Mouse (Mus musculus): Measurements from ENCODE around the gene D330020A13Rik. TPM values are rescaled to one million over a fixed set of nuclear protein-coding genes. Genes with fewer than 3 reads are reported as not detected.

Gene D330020A13Rik
- polyA plus RNA-seq, 1 experiment from 2014 or later: 0.20 TPM

- Histone ChIP-seq H3K36me3 (ENCODE audit: control insufficient read depth, insufficient read depth, low read length) (no peaks in the 10 kb centered on the region), H3K9ac (replicated peaks; ENCODE audit: low read length) (no peak overlapping the region), H3K4me1 (ENCODE audit: control insufficient read depth, insufficient read depth, low read length) (no peaks in the 10 kb centered on the region), H3K27ac (replicated peaks; ENCODE audit: low read depth, low read length) (no peak overlapping the region), H3K27me3 (ENCODE audit: control insufficient read depth, insufficient read depth, low read length) (no peaks in the 10 kb centered on the region), H3K9me3 (ENCODE audit: control insufficient read depth, low read length) (no peaks in the 10 kb centered on the region), H3K4me3 (replicated peaks; ENCODE audit: low read depth, low read length) (no peak overlapping the region), H3K4me2 (ENCODE audit: low read length) (no peak overlapping the region)
- WGBS: 29% methylated on average over 9 of the region's 9 CpGs
- ATAC-seq (ENCODE audit: low FRiP score, low TSS enrichment) (no peak), DNase-seq (no peak)
Observed at GRCm38 (mm10) chr6:120259481-120259880, 34.7 kb upstream of the D330020A13Rik start.

DNA sequence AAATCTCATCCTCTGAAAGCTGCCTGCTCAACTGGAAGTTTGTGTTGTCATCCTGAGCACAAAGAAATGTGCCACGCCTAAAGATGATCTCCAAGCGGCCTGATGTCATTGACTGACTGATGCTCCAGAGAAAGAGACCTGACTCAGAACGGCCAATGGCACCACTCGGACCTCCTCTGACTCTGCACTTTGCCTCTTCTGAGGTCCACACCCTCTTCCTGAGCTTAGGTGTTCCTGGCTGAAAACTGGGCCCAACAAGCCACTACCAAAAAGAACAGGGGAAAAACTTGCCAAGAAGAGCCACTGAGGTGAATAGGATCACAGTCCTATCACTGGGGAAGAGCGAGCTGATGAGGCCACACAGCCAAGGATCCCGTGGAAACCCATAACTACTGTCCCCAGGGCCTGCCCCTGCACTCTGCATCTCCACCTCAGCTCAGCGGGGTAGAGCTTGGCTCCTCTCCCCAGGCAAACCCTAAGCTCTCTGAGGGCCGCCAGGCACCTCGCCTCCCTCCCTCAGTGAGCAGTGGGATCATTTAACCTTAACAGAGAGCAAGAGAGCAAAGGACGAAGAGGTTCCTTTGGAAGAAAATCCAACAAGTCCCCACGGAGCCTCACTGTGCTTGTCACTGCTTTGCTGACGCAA, 31.2 kb upstream of the D330020A13Rik start:
- ATAC-seq (ENCODE audit: low FRiP score, low TSS enrichment) (no peak), DNase-seq (no peak)
- 54% methylated on average over 12 of the region's 12 CpGs for WGBS
- Histone ChIP-seq H3K36me3 (ENCODE audit: control insufficient read depth, insufficient read depth, low read length) (no peaks in the 10 kb centered on the region), H3K4me3 (replicated peaks; ENCODE audit: low read depth, low read length) (no peak overlapping the region), H3K9me3 (ENCODE audit: control insufficient read depth, low read length) (no peaks in the 10 kb centered on the region), H3K27ac (replicated peaks; ENCODE audit: low read depth, low read length) (no peak overlapping the region), H3K4me1 (ENCODE audit: control insufficient read depth, insufficient read depth, low read length) (no peaks in the 10 kb centered on the region), H3K27me3 (ENCODE audit: control insufficient read depth, insufficient read depth, low read length) (no peaks in the 10 kb centered on the region), H3K4me2 (ENCODE audit: low read length) (no peak overlapping the region), H3K9ac (replicated peaks; ENCODE audit: low read length) (no peak overlapping the region)

DNA sequence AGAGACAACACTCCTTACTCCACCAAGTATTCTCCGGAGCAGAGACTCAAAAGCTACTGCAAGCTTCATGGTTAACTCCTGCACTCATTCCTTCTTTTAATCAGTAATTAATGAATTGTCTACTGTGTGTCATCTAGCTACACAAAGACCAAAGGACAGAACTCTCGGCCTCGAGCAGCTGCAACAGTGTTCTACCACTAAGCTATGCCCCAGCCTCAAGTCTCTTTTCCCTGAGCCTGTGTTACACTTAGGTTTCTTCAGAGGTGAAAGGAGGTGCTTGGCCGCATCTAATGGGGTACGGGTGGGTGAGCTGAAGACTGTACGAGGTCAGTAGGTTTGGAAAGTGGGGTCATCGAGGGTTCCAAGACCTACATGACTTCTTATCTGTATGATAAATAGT, 30.6 kb upstream of the D330020A13Rik start:
- Histone ChIP-seq H3K9me3 (ENCODE audit: control insufficient read depth, low read length) (no peaks in the 10 kb centered on the region), H3K9ac (replicated peaks; ENCODE audit: low read length) (no peak overlapping the region), H3K27ac (replicated peaks; ENCODE audit: low read depth, low read length) (no peak overlapping the region), H3K27me3 (ENCODE audit: control insufficient read depth, insufficient read depth, low read length) (no peaks in the 10 kb centered on the region), H3K4me1 (ENCODE audit: control insufficient read depth, insufficient read depth, low read length) (no peaks in the 10 kb centered on the region), H3K4me2 (ENCODE audit: low read length) (no peak overlapping the region), H3K4me3 (replicated peaks; ENCODE audit: low read depth, low read length) (no peak overlapping the region), H3K36me3 (ENCODE audit: control insufficient read depth, insufficient read depth, low read length) (no peaks in the 10 kb centered on the region)
- 86% methylated on average over 7 of the region's 7 CpGs for WGBS
- no peak for DNase-seq
- ATAC-seq (ENCODE audit: low FRiP score, low TSS enrichment): no peak

- no peak overlapping the region for H3K9ac ChIP-seq (replicated peaks; ENCODE audit: low read length)
- no peak overlapping the region for H3K4me3 ChIP-seq (replicated peaks; ENCODE audit: low read depth, low read length)
- no peaks in the 10 kb centered on the region for H3K4me1 ChIP-seq (ENCODE audit: control insufficient read depth, insufficient read depth, low read length)
- ATAC-seq (ENCODE audit: low FRiP score, low TSS enrichment) (no peak), DNase-seq (no peak)
- no peak overlapping the region for H3K4me2 ChIP-seq (ENCODE audit: low read length)
- no peaks in the 10 kb centered on the region for H3K9me3 ChIP-seq (ENCODE audit: control insufficient read depth, low read length)
- 80% methylated on average over 6 of the region's 6 CpGs for WGBS
- no peaks in the 10 kb centered on the region for H3K36me3 ChIP-seq (ENCODE audit: control insufficient read depth, insufficient read depth, low read length)
- H3K27ac ChIP-seq (replicated peaks; ENCODE audit: low read depth, low read length): no peak overlapping the region
- no peaks in the 10 kb centered on the region for H3K27me3 ChIP-seq (ENCODE audit: control insufficient read depth, insufficient read depth, low read length)
Observed at GRCm38 (mm10) chr6:120264151-120264550, 30.0 kb upstream of the D330020A13Rik start.

DNA sequence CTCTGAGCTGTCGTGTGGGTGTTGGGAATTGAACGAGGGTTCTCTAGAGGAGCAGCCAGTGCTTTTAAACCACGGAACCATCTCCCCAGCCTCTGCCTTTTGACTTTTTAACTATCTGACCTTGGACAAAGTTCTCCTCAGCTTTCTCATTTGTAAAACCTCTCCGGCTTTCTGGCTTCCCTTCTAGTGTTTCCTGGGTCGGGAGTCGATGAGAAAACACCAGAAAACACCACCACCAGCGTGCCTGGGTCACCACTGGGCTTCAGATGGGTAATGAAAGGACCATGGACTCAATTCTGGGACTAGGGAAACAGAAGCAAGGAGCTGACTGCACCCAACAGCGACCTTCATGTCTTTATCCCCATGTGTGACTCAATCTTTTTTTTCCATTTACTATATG, 20.0 kb upstream of the D330020A13Rik start:
- no peak for DNase-seq
- H3K27me3 ChIP-seq (ENCODE audit: control insufficient read depth, insufficient read depth, low read length): no peaks in the 10 kb centered on the region
- no peak overlapping the region for H3K27ac ChIP-seq (replicated peaks; ENCODE audit: low read depth, low read length)
- no peak overlapping the region for H3K4me3 ChIP-seq (replicated peaks; ENCODE audit: low read depth, low read length)
- H3K36me3 ChIP-seq (ENCODE audit: control insufficient read depth, insufficient read depth, low read length): no peaks in the 10 kb centered on the region
- no peak overlapping the region for H3K4me2 ChIP-seq (ENCODE audit: low read length)
- no peaks in the 10 kb centered on the region for H3K9me3 ChIP-seq (ENCODE audit: control insufficient read depth, low read length)
- H3K4me1 ChIP-seq (ENCODE audit: control insufficient read depth, insufficient read depth, low read length): no peaks in the 10 kb centered on the region
- 82% methylated on average over 8 of the region's 8 CpGs for WGBS
- ATAC-seq (ENCODE audit: low FRiP score, low TSS enrichment): no peak
- no peak overlapping the region for H3K9ac ChIP-seq (replicated peaks; ENCODE audit: low read length)

DNA sequence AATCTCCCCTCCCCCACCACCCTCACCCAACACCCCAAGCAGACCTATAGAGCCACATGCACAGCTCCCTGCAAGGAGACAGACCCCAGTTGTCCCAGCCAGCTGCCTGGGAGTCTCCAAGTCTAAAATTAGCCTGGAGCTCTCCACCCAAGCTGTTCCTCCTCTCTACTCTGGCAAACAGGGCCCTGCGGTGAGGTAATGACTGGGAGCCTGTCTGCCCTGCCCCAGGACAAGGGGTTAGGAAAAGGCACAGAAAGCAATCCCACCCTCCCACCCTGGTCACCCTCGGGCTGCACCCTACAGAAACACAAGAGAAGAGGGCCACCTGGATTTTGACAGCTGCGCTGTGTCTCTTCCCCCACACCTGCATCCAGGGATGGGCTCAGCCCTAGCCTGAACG, 19.3 kb upstream of the D330020A13Rik start:
- Histone ChIP-seq H3K4me2 (ENCODE audit: low read length) (no peak overlapping the region), H3K36me3 (ENCODE audit: control insufficient read depth, insufficient read depth, low read length) (no peaks in the 10 kb centered on the region), H3K9me3 (ENCODE audit: control insufficient read depth, low read length) (no peaks in the 10 kb centered on the region), H3K9ac (replicated peaks; ENCODE audit: low read length) (no peak overlapping the region), H3K27ac (replicated peaks; ENCODE audit: low read depth, low read length) (no peak overlapping the region), H3K27me3 (ENCODE audit: control insufficient read depth, insufficient read depth, low read length) (no peaks in the 10 kb centered on the region), H3K4me1 (ENCODE audit: control insufficient read depth, insufficient read depth, low read length) (no peaks in the 10 kb centered on the region), H3K4me3 (replicated peaks; ENCODE audit: low read depth, low read length) (no peak overlapping the region)
- WGBS: 70% methylated on average over 4 of the region's 4 CpGs
- ATAC-seq (ENCODE audit: low FRiP score, low TSS enrichment): no peak
- DNase-seq: no peak

DNA sequence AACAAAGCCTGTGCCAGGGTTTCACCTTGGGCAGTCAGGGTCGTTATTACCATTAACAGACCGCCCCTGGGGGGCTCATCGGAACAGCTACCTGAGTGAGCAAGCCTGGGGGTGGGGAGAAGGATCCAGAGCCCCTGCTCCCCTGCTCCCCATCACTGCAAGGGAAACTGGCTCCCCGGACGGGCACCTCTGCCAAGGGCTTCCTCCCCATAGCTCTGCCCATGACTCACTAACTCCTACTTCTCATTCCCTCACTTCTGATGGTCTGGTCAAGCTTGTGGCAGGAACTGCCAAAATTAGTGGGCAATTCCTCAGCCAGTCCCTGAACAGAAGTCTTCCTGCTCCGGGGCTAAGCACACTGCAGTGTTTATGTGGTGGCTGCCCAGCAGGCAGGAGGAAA, 18.9 kb upstream of the D330020A13Rik start:
- no peak overlapping the region for H3K9ac ChIP-seq (replicated peaks; ENCODE audit: low read length)
- H3K4me1 ChIP-seq (ENCODE audit: control insufficient read depth, insufficient read depth, low read length): no peaks in the 10 kb centered on the region
- no peaks in the 10 kb centered on the region for H3K9me3 ChIP-seq (ENCODE audit: control insufficient read depth, low read length)
- DNase-seq (no peak), ATAC-seq (ENCODE audit: low FRiP score, low TSS enrichment) (no peak)
- H3K36me3 ChIP-seq (ENCODE audit: control insufficient read depth, insufficient read depth, low read length): no peaks in the 10 kb centered on the region
- no peak overlapping the region for H3K27ac ChIP-seq (replicated peaks; ENCODE audit: low read depth, low read length)
- WGBS: 73% methylated on average over 6 of the region's 6 CpGs
- no peak overlapping the region for H3K4me3 ChIP-seq (replicated peaks; ENCODE audit: low read depth, low read length)
- H3K27me3 ChIP-seq (ENCODE audit: control insufficient read depth, insufficient read depth, low read length): no peaks in the 10 kb centered on the region
- H3K4me2 ChIP-seq (ENCODE audit: low read length): no peak overlapping the region

DNA sequence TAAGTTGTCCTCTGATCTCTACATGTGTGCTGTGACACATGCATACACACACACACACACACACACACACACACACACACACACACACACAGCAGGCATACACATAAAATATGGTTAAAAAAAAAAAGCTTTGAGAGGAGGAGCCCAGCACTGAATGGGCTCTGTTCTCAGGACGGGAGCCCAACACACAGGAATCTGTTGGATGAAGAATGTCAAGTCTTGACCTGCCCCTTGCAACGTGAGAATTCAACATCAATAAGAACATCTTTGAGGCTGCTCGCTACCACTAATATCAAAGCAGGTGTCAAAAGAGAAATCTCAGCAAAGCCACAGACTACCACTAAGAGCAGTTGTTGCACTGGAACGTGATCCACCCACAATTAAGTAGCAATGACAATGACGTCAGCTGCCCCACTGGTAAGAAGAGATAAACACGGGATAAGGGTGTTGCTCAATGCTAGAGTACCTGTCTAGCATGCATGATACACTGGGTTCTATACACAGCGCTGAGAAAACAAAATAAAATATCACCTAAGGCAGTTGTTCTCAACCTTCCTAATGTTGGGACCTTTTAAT, 17.2 kb upstream of the D330020A13Rik start:
- H3K27me3 ChIP-seq (ENCODE audit: control insufficient read depth, insufficient read depth, low read length): no peaks in the 10 kb centered on the region
- ATAC-seq (ENCODE audit: low FRiP score, low TSS enrichment) (no peak), DNase-seq (no peak)
- H3K27ac ChIP-seq (replicated peaks; ENCODE audit: low read depth, low read length): no peak overlapping the region
- H3K4me1 ChIP-seq (ENCODE audit: control insufficient read depth, insufficient read depth, low read length): no peaks in the 10 kb centered on the region
- WGBS: 86% methylated on average over 7 of the region's 7 CpGs
- no peak overlapping the region for H3K4me3 ChIP-seq (replicated peaks; ENCODE audit: low read depth, low read length)
- H3K9ac ChIP-seq (replicated peaks; ENCODE audit: low read length): no peak overlapping the region
- H3K4me2 ChIP-seq (ENCODE audit: low read length): no peak overlapping the region
- no peaks in the 10 kb centered on the region for H3K9me3 ChIP-seq (ENCODE audit: control insufficient read depth, low read length)
- no peaks in the 10 kb centered on the region for H3K36me3 ChIP-seq (ENCODE audit: control insufficient read depth, insufficient read depth, low read length)

GRCm38 (mm10) chr6:120287279-120287678, 6.9 kb upstream of the D330020A13Rik start:
- Histone ChIP-seq H3K27me3 (ENCODE audit: control insufficient read depth, insufficient read depth, low read length) (no peaks in the 10 kb centered on the region), H3K9me3 (ENCODE audit: control insufficient read depth, low read length) (no peaks in the 10 kb centered on the region), H3K9ac (replicated peaks; ENCODE audit: low read length) (no peak overlapping the region), H3K4me2 (ENCODE audit: low read length) (no peak overlapping the region), H3K4me1 (ENCODE audit: control insufficient read depth, insufficient read depth, low read length) (no peaks in the 10 kb centered on the region), H3K36me3 (ENCODE audit: control insufficient read depth, insufficient read depth, low read length) (no peaks in the 10 kb centered on the region), H3K4me3 (replicated peaks; ENCODE audit: low read depth, low read length) (no peak overlapping the region), H3K27ac (replicated peaks; ENCODE audit: low read depth, low read length) (no peak overlapping the region)
- 85% methylated on average over 9 of the region's 9 CpGs for WGBS
- DNase-seq (no peak), ATAC-seq (ENCODE audit: low FRiP score, low TSS enrichment) (no peak)
